Mouse (Mus musculus) skeletal muscle tissue, adult 2 months (tissue): ENCODE data around the gene Cnot6.

Experiments
- DNase-seq: peaks from one replicate; pipeline ENCODE4 v3.0.0-alpha.2; 2012; ENCODE audit warnings: low read depth, low spot score

The Cnot6 gene

DNA sequence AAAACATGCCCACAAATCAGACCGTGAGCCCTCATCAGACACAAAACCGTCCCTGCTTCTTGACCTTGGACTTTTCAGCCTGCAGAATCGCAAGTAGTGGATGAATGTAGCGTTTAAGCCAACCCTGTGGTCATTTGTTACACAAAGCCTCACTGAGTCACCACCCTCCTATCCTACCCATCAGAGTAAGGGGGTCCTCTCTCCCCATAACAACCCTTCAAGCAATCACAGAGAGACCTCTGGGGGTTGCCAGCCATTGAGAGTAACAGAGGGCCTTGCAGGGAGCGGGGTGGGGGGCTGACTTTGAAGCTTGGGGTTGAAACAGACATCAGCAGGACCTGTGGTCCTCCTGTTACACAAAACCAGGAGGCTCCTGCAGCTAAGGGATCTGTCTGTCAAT, 57.9 kb downstream of the Cnot6 start:
- DNase-seq = no peak

DNA sequence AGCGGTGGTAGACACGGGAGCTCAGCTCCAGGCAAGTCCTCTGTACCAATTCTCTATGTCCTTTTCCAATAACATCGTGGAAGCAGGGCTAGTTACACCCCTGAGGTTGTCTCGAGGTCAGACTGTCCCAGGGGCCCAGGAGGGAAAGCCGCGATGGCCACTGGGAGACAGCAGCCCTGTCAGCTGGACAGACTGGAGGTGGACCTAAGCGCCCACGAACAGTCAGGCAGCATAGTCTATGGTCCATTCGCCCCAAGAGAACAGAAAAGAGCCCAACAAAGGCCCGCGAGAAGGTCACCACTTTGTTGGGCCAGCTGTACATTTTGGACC, 59.5 kb downstream of the Cnot6 start:
- no peak for DNase-seq

DNA sequence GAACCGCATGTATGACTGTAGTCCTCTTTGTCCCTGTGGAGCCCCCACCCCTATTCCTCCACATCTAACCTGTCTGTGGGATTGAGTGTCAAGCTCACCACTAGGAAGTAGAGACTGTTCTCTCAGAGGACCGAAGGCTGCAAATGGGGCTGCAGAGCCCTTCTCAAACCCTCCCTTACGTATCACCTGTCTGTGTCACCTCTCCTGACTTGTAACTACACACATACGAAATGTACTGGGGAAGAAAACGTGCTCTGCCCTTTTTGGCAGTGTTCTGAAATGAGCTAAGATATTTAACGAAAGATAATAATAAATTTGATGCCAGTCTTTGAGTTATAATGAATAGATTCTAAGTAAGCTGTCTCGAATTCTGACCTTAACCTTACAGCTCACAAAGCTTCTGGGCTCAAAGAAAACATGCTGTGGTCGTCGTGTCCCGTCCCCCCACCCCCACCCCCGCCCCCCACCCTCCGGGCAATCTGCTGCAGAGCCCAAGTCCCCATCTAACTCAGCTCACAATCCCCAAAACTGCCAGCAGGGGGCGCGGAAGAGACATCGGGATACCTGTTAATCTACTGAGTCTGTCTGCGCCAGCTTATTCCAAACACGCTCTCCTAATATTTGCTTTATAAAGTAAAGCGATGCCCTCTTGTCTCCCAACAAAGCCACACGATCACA, 60.0 kb downstream of the Cnot6 start:
- DNase-seq = peak; percentile 44

DNA sequence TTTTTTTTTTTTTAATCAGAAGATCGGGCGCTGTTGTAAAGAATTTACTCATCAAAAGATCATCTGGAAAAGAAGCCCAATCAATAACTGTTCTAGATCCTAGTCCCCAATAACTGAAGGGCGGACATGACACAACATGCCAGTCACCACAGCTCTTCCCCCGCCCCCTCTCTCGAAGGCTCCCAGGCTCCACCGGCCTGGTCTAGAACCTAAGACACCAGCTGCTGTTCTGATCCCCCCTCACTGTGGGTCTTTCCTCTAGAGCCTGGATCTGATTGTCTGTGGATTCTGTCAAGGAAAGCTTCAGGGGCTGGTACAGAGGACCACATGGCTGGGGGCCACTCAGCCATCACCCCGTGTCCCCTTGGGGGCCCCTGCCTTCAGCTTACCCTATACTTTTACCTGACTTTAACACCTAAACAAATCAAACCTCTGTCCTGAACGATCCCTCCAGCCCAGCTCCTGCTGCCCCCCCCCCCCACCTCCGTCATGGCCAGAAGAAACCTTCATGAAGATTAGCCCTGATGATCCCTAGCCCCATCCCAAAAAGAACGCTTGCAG, 60.7 kb downstream of the Cnot6 start:
- DNase-seq = no peak

DNA sequence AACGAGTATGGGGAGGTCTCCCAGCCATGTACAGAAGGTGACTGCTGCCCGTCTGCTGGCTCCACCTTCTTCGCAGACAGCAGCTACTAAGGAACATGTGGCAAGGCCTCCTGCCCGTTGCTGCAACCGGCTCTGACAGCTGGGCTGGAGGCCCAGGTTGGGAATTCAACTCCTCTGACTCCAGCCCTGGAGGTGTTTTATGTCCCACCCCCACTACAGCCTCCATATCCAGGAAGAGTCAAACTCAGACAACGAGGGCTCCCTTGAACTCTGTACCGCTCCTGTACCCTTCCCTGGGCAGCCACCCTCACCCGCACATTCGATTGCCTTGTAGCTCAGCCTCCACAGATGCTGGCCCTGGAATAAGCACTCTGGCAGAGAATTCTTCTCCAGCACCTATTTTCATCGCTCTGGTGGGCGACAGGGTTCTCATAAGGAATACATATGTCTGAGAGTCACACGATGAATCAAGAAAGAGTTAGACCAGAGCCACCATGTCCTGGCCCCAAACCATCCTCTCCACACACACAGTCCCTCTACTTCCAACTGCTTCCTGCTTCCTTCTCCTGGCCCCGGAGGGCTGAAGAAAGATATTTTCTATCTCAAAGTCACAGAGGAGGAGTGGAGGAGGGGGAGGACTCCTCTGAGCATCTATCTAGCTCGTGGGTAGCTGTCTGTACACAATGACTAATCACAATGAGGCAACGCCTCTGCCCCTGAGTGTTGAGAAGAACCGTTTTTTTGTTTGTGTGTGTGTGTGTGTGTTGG, 61.3 kb downstream of the Cnot6 start:
- peak; percentile 23 for DNase-seq

DNA sequence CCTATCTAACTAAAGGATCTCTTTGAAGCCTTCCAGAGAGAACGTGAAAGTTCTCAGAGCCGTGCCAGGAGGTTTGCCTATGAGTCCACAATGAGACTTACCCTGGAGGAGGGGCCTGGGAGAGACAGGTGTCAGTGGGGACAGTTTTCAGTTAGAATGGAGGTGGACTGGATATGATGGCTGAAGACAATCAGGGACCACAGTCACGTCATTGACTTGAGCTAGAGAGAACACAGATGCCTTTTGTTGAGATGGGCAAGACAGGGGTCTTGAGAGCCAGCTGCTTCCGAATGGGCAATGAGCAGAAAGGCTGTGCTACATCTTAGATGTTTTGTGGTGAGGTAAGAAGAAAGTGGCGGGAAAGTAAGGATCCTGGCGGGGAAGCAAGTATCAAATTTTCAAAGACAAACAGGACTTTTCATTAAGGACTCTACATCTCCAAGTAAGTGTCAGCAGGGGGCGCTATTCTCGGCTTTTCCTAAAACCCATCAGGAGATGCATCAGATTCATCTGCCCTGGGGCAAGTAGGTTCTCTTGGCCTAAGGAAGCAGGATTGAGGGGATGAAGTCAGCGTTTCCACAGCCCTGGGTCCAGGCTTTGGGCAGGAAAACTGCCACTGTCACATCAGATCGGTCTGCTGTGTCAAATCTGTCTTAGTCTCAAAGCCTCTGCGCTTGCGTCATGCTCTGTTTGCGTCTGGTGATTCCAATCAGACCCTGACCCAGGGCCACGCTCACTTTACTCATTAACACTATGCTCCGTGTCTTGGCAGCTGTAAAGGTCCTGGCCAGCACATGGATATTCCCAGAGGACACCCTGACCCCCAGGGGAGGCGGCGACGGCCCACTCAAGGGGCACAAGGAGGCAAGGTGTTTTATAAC, 62.2 kb downstream of the Cnot6 start:
- no peak for DNase-seq

DNA sequence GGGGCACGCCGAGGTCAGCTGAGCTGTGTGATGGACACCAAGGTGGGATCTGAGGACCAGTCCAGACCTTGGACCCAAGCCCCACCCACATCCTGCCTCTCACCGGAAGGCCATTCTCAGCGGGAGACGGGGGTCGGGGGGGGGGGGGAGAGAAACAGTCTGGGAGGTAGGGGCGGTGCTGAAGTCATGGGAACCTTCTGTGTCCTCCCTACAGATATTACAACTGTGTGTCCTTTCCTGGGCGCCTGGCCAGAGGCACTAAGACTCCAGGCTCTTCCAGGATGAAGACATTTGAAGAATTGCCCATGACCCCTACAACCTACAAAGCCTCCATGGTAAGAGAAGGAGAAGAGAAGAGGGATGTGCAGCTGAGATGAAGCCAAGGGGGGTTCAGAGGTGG, 66.8 kb downstream of the Cnot6 start:
- no peak for DNase-seq

DNA sequence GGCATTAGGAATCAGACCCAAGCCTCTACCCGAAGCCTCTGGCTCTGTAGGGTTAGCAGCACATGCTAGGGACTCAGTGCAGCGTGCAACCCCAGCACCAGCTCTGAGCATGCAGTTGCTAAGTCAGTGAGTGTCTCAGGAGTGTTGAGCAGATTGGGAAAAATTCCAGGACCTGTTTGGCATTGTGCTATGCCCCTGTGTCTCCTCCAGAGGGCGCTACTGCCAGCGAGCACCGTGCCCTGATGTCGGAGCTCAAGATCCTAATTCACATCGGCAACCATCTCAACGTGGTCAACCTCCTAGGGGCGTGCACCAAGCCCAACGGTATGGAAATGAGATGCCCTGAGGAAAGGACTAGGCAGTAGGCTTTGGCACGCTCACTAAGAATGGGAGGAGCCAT, 76.1 kb downstream of the Cnot6 start:
- DNase-seq = no peak

DNA sequence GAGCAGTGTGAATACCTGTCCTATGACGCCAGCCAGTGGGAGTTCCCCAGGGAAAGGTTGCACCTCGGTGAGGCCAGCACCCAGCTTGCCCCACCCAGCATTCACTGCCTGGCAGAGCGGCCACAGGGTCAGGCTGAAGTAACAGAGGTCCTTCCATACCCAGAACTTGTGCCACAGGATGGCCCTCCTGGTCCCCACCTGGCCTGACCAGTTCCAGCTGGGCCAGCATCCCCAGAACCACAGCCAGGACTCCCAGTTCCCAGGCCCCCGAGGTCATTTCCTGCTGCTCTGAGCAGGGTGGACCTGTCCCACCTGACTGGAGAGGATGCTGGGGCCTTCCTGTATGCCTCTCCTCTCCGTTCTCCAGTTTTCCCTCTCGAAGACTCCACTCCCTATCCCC, 76.9 kb downstream of the Cnot6 start:
- DNase-seq = no peak

DNA sequence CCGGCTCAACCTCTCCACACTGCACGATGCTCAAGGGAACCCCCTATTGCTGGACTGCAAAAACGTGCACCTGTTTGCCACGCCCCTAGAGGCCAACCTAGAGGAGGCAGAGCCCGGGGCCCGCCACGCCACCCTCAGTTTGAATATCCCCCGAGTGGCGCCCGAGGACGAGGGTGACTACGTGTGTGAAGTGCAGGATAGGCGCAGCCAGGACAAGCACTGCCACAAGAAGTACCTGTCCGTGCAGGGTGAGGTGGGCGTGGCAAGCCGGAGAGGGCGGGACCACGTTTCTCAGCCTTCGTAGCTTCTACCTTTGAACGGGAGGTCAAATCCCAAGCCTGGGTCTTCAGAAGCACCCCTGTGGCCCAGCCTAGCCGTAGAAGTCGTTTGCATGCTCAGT, 78.4 kb downstream of the Cnot6 start:
- DNase-seq = no peak

DNA sequence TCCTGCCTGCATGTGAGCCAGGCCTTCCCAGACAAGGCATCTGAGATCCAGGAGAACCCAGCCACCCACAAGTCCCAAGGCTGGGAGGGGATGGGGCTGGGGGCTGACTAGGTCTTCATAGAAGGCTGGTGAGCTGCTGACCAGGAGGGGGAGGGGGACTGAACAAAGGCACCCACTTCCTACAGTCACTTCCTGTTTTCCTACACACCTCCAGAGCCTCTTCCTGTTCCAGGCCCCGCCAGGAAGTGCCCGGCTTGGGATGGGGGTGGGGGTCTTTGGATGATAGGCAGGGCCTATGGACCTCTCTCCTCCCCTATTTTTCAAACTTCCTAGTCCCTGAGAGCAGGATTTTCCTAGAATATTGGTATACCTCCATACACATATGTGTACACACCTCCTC, 80.3 kb downstream of the Cnot6 start:
- DNase-seq = no peak

DNA sequence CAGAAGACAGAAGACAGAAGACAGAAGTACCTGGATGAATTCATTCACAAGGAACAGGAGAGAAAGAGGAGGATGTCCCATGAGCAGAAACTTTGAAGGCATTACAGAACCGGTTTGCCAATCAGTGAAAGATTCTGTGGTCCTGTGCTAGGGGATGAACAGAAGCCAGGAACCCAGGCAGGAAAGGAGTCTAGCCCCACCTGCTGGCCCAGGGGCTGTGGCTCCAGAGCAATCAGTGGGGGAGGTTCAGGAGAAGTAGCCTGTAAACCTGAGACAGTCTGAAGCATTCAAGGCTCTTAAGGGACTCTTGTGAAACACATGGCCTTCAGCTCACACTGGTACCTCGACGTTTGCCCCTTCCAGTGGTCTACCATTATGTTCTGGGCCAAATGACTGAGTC, 81.4 kb downstream of the Cnot6 start:
- DNase-seq = no peak

DNA sequence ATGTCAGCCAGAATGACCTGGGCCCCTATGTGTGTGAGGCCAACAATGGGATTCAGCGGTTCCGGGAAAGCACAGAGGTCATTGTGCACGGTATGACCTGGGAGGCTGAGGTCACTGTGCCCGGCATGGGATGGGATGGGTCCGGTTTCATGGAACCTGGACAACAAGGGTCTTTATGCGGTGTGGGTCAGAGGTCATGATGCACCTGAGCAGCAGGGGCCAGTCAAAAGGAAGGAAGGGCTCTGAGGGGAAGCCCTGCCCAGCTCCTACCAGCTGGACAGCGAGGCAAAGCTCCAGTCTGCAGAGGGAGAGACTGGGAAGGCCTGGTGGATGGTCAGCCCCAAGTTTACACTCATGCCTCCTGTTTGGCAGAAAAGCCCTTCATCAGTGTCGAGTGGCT, 85.8 kb downstream of the Cnot6 start:
- no peak for DNase-seq

DNA sequence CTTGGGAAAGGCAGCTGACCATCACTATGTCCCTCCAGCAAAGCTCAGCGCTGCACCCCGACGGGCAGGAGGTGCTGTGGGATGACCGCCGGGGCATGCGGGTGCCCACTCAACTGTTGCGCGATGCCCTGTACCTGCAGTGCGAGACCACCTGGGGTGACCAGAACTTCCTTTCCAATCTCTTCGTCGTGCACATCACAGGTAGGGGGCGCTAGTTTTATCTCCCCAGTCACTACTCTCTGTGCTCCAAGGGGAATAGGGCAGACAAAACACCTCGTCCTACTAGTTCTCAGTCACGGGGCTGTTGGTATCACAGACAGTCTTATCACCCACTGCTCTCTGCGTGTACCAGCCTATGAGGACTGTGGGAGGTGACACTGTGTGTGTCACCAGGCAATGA, 86.7 kb downstream of the Cnot6 start:
- DNase-seq = no peak

DNA sequence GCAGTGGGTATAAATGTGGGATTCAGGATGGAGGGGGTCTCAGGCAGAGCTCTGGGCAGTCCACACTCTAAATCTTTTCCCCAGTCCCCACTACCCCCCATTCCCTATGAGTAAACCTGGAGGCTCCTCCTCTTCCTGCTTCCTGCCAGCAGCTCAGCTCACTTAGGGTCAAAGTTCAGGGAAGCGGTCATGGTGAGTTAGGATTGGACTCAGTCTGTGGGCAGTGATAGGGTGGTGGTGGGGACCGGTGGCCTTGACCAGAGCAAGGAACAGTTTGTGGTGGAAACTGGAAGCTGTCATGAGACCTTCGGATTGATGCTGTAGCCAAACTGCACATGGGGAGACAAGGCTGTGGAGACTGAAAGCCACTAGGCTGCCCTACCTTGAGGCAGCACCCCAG, 88.4 kb downstream of the Cnot6 start:
- no peak for DNase-seq

DNA sequence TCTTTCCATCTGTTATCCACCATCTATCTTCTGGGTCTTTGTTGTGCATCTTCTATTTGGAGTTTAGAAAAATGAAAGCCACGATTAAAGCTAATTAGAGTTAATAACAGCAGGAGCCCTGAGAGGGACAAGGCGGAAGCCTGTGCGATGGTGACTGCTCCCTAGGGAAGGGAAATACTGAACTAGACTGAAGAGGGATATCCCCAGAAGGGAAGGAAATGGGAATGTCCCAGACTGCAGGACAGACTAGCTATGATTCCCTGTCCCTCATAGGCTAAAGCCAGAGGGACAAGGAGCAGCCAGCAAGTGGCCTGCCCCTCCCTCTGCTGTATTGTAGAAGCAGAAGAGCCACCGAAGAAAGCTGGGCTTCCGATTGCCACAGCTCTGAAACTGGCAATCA, 90.6 kb downstream of the Cnot6 start:
- no peak for DNase-seq
